Mouse (Mus musculus): ENCODE measurements around the gene Arpc4. TPM values are rescaled to one million over a fixed set of nuclear protein-coding genes. Genes with fewer than 3 reads are reported as not detected.
A peak's percentile ranks its signal among the peaks of the same experiment; 100 is the strongest.

Arpc4 gene
- polyA plus RNA-seq, 1 experiment from 2014 or later = 384 TPM

GRCm38 (mm10) chr6:113366639-113367038 is 11.3 kb upstream of the Arpc4 start:
- Histone ChIP-seq H3K9ac (no peak overlapping the region), H3K27me3 (no peaks in the 10 kb centered on the region), H3K9me3 (replicated peaks) (no peaks in the 10 kb centered on the region), H3K27ac (replicated peaks) (no peak overlapping the region), H3K4me2 (replicated peaks) (no peak overlapping the region), H3K4me1 (no peaks in the 10 kb centered on the region), H3K4me3 (replicated peaks) (no peak overlapping the region), H3K36me3 (peaks cover 51% of the 10 kb centered on the region)
- WGBS = 87% methylated on average over 6 of the region's 6 CpGs
- ATAC-seq (ENCODE audit: insufficient number of reproducible peaks, low FRiP score, low TSS enrichment, low read depth) = no peak

GRCm38 (mm10) chr6:113367574-113367973 is 10.3 kb upstream of the Arpc4 start:
- Histone ChIP-seq H3K9ac (no peak overlapping the region), H3K4me3 (replicated peaks) (no peak overlapping the region), H3K4me1 (no peaks in the 10 kb centered on the region), H3K4me2 (replicated peaks) (no peak overlapping the region), H3K36me3 (peaks cover 58% of the 10 kb centered on the region), H3K27me3 (no peaks in the 10 kb centered on the region), H3K9me3 (replicated peaks) (no peaks in the 10 kb centered on the region), H3K27ac (replicated peaks) (no peak overlapping the region)
- no peak for ATAC-seq (ENCODE audit: insufficient number of reproducible peaks, low FRiP score, low TSS enrichment, low read depth)
- WGBS = 96% methylated on average over 1 of the region's 1 CpGs

- Histone ChIP-seq H3K9ac (no peak overlapping the region), H3K27ac (replicated peaks) (no peak overlapping the region), H3K27me3 (no peaks in the 10 kb centered on the region), H3K4me3 (replicated peaks) (no peak overlapping the region), H3K4me1 (no peaks in the 10 kb centered on the region), H3K9me3 (replicated peaks) (no peaks in the 10 kb centered on the region), H3K36me3 (peaks cover 62% of the 10 kb centered on the region), H3K4me2 (replicated peaks) (no peak overlapping the region)
- WGBS = 79% methylated on average over 7 of the region's 7 CpGs
- no peak for ATAC-seq (ENCODE audit: insufficient number of reproducible peaks, low FRiP score, low TSS enrichment, low read depth)
Observed at GRCm38 (mm10) chr6:113368124-113368523, 9.8 kb upstream of the Arpc4 start.

GRCm38 (mm10) chr6:113368577-113368976 is 9.3 kb upstream of the Arpc4 start:
- H3K4me1 ChIP-seq = no peaks in the 10 kb centered on the region
- no peaks in the 10 kb centered on the region for H3K27me3 ChIP-seq
- H3K9ac ChIP-seq = no peak overlapping the region; the same call in 1 of the 2 replicates
- H3K4me3 ChIP-seq (replicated peaks) = no peak overlapping the region
- no peak for ATAC-seq (ENCODE audit: insufficient number of reproducible peaks, low FRiP score, low TSS enrichment, low read depth)
- WGBS = 77% methylated on average over 5 of the region's 5 CpGs
- H3K4me2 ChIP-seq (replicated peaks) = no peak overlapping the region
- H3K36me3 ChIP-seq = peaks cover 67% of the 10 kb centered on the region
- H3K27ac ChIP-seq (replicated peaks) = no peak overlapping the region
- no peaks in the 10 kb centered on the region for H3K9me3 ChIP-seq (replicated peaks)

- H3K27ac ChIP-seq (replicated peaks) = no peak overlapping the region
- no peaks in the 10 kb centered on the region for H3K4me1 ChIP-seq
- no peak for ATAC-seq (ENCODE audit: insufficient number of reproducible peaks, low FRiP score, low TSS enrichment, low read depth)
- no peak overlapping the region for H3K4me2 ChIP-seq (replicated peaks)
- H3K4me3 ChIP-seq (replicated peaks) = no peak overlapping the region
- no peak overlapping the region for H3K9ac ChIP-seq
- H3K9me3 ChIP-seq (replicated peaks) = no peaks in the 10 kb centered on the region
- peaks cover 83% of the 10 kb centered on the region for H3K36me3 ChIP-seq
- no peaks in the 10 kb centered on the region for H3K27me3 ChIP-seq
- 92% methylated on average over 20 of the region's 20 CpGs for WGBS
Observed at GRCm38 (mm10) chr6:113370194-113370929, 7.6 kb upstream of the Arpc4 start.

GRCm38 (mm10) chr6:113373491-113373890 is 4.4 kb upstream of the Arpc4 start:
- Histone ChIP-seq H3K27ac (replicated peaks) (no peak overlapping the region), H3K4me1 (peaks cover 9% of the 10 kb centered on the region; the same call in 1 of the 2 replicates), H3K4me3 (replicated peaks) (no peak overlapping the region), H3K36me3 (peaks cover 68% of the 10 kb centered on the region), H3K27me3 (no peaks in the 10 kb centered on the region), H3K4me2 (replicated peaks) (no peak overlapping the region), H3K9me3 (replicated peaks) (no peaks in the 10 kb centered on the region), H3K9ac (no peak overlapping the region)
- 88% methylated on average over 4 of the region's 4 CpGs for WGBS
- ATAC-seq (ENCODE audit: insufficient number of reproducible peaks, low FRiP score, low TSS enrichment, low read depth) = no peak

GRCm38 (mm10) chr6:113377172-113377495 is 781 bp upstream of the Arpc4 start:
- 11% methylated on average over 7 of the region's 7 CpGs for WGBS
- peaks cover 54% of the 10 kb centered on the region for H3K36me3 ChIP-seq

GRCm38 (mm10) chr6:113379246-113379645 is 1.3 kb downstream of the Arpc4 start:
- no peaks in the 10 kb centered on the region for H3K27me3 ChIP-seq
- no peak overlapping the region for H3K27ac ChIP-seq (replicated peaks)
- H3K36me3 ChIP-seq = peaks cover 53% of the 10 kb centered on the region
- H3K4me1 ChIP-seq = peaks cover 23% of the 10 kb centered on the region
- no peak overlapping the region for H3K9ac ChIP-seq
- ATAC-seq (ENCODE audit: insufficient number of reproducible peaks, low FRiP score, low TSS enrichment, low read depth) = no peak
- peak overlapping the region; percentile 78 for H3K4me2 ChIP-seq (replicated peaks)
- WGBS = 73% methylated on average over 6 of the region's 6 CpGs
- H3K4me3 ChIP-seq (replicated peaks) = peak overlapping the region; percentile 76
- no peaks in the 10 kb centered on the region for H3K9me3 ChIP-seq (replicated peaks)

More at GRCm38 (mm10) chr6:113377172-113377495, 781 bp upstream of the Arpc4 start:
- Histone ChIP-seq H3K4me2 (replicated peaks) (peak overlapping the region; percentile 78), H3K4me3 (replicated peaks) (peak overlapping the region; percentile 76), H3K27ac (replicated peaks) (peak overlapping the region; percentile 93), H3K9ac (peak overlapping the region; percentile 77), H3K9me3 (replicated peaks) (no peaks in the 10 kb centered on the region), H3K27me3 (no peaks in the 10 kb centered on the region), H3K4me1 (peaks cover 23% of the 10 kb centered on the region)
- no peak for ATAC-seq (ENCODE audit: insufficient number of reproducible peaks, low FRiP score, low TSS enrichment, low read depth)

GRCm38 (mm10) chr6:113380480-113380879 is 2.6 kb downstream of the Arpc4 start:
- peaks cover 54% of the 10 kb centered on the region for H3K36me3 ChIP-seq
- no peaks in the 10 kb centered on the region for H3K9me3 ChIP-seq (replicated peaks)
- no peak overlapping the region for H3K9ac ChIP-seq
- no peak overlapping the region for H3K27ac ChIP-seq (replicated peaks)
- no peak for ATAC-seq (ENCODE audit: insufficient number of reproducible peaks, low FRiP score, low TSS enrichment, low read depth)
- 92% methylated on average over 11 of the region's 11 CpGs for WGBS
- no peaks in the 10 kb centered on the region for H3K27me3 ChIP-seq
- no peak overlapping the region for H3K4me3 ChIP-seq (replicated peaks)
- H3K4me2 ChIP-seq (replicated peaks) = no peak overlapping the region
- peaks cover 23% of the 10 kb centered on the region for H3K4me1 ChIP-seq

GRCm38 (mm10) chr6:113384351-113384927 is 6.5 kb downstream of the Arpc4 start:
- no peaks in the 10 kb centered on the region for H3K9me3 ChIP-seq (replicated peaks)
- H3K4me1 ChIP-seq = peaks cover 5% of the 10 kb centered on the region
- no peak overlapping the region for H3K27ac ChIP-seq (replicated peaks)
- 90% methylated on average over 8 of the region's 8 CpGs for WGBS
- no peak overlapping the region for H3K4me3 ChIP-seq (replicated peaks)
- H3K36me3 ChIP-seq = peaks cover 88% of the 10 kb centered on the region
- no peak overlapping the region for H3K9ac ChIP-seq
- ATAC-seq (ENCODE audit: insufficient number of reproducible peaks, low FRiP score, low TSS enrichment, low read depth) = no peak
- no peaks in the 10 kb centered on the region for H3K27me3 ChIP-seq
- no peak overlapping the region for H3K4me2 ChIP-seq (replicated peaks)

GRCm38 (mm10) chr6:113385160-113385714 is 7.3 kb downstream of the Arpc4 start:
- no peak overlapping the region for H3K4me3 ChIP-seq (replicated peaks)
- no peak overlapping the region for H3K27ac ChIP-seq (replicated peaks)
- H3K27me3 ChIP-seq = no peaks in the 10 kb centered on the region
- H3K4me2 ChIP-seq (replicated peaks) = no peak overlapping the region
- H3K4me1 ChIP-seq = no peaks in the 10 kb centered on the region
- H3K9me3 ChIP-seq (replicated peaks) = no peaks in the 10 kb centered on the region
- H3K9ac ChIP-seq = no peak overlapping the region
- no peak for ATAC-seq (ENCODE audit: insufficient number of reproducible peaks, low FRiP score, low TSS enrichment, low read depth)
- peaks cover 95% of the 10 kb centered on the region for H3K36me3 ChIP-seq
- 83% methylated on average over 11 of the region's 11 CpGs for WGBS

Measured in embryonic facial prominence, embryonic 15.5 days (tissue).